Mouse (Mus musculus) liver, embryonic 15.5 days (tissue): ENCODE results near the gene Kif3b. TPM values are rescaled to one million over a fixed set of nuclear protein-coding genes. Genes with fewer than 3 reads are reported as not detected.
A peak's percentile ranks its signal among the peaks of the same experiment; 100 is the strongest.

Experiments used
- ATAC-seq: fragments of 200-750 bp; cut with Nextera tagmentation; 2 replicates; pipeline ENCODE4 v1.8.0; 2017; ENCODE audit warnings: moderate number of reproducible peaks, mild to moderate bottlenecking, moderate library complexity; ENCODE audit not compliant: insufficient read depth
- H3K27ac ChIP-seq: fragments of 300-500 bp; sonication (generic); replicated peaks from 2 replicates; pipeline ENCODE4 v1.5.1; 2015; ENCODE audit warnings: mild to moderate bottlenecking, inconsistent platforms
- H3K27me3 ChIP-seq: fragments of 300-500 bp; sonication (generic); 2 replicates; pipeline ENCODE4 v1.6.1; 2015; ENCODE audit warnings: mild to moderate bottlenecking, inconsistent platforms
- H3K36me3 ChIP-seq: fragments of 300-500 bp; sonication (generic); replicated peaks from 2 replicates; pipeline ENCODE4 v1.6.1; 2015; ENCODE audit warnings: moderate library complexity, mild to moderate bottlenecking, inconsistent platforms
- H3K4me1 ChIP-seq: fragments of 300-500 bp; sonication (generic); replicated peaks from 2 replicates; pipeline ENCODE4 v1.6.1; 2015; ENCODE audit warnings: inconsistent platforms
- H3K4me2 ChIP-seq: fragments of 300-500 bp; sonication (generic); 2 replicates; pipeline ENCODE4 v1.6.1; 2015; ENCODE audit warnings: moderate library complexity, mild to moderate bottlenecking, inconsistent platforms
- H3K4me3 ChIP-seq: fragments of 300-500 bp; sonication (generic); replicated peaks from 2 replicates; pipeline ENCODE4 v1.5.1; 2015; ENCODE audit warnings: mild to moderate bottlenecking, inconsistent platforms
- H3K9ac ChIP-seq: fragments of 300-500 bp; sonication (generic); 2 replicates; pipeline ENCODE4 v1.6.1; 2015; ENCODE audit warnings: moderate library complexity, mild to moderate bottlenecking, inconsistent platforms
- H3K9me3 ChIP-seq: fragments of 300-500 bp; sonication (generic); replicated peaks from 2 replicates; pipeline ENCODE4 v1.6.1; 2016; ENCODE audit warnings: inconsistent platforms
- WGBS: fragments of 180-500 bp; shearing (Covaris S2); methylation state at CpG from one replicate; pipeline ENCODE4 v1.1.7; 2015; ENCODE audit warnings: mixed read lengths; ENCODE audit not compliant: insufficient replicate concordance; 5-methylcytosine and 5-hydroxymethylcytosine counted together
- polyA plus RNA-seq: library from polyadenylated mRNA; unstranded; fragments of >200 nt; fragmentation: Nextera tagmentation; extraction: Ambion mirVana; gene quantifications from 2 replicates; pipeline ENCODE4 v1.2.1, GENCODE M21; 2015

Kif3b gene
- polyA plus RNA-seq, 1 experiment from 2014 or later: 1.4 TPM

- H3K27me3 ChIP-seq: no peaks in the 10 kb centered on the region
- peaks cover 43% of the 10 kb centered on the region for H3K36me3 ChIP-seq
- no peak for ATAC-seq
- no peak overlapping the region for H3K27ac ChIP-seq
- H3K4me3 ChIP-seq: no peak overlapping the region
- no peaks in the 10 kb centered on the region for H3K9me3 ChIP-seq
- no peak overlapping the region for H3K4me2 ChIP-seq
- 85% methylated on average over 2 of the region's 2 CpGs for WGBS
- H3K9ac ChIP-seq: no peak overlapping the region
- H3K4me1 ChIP-seq: peaks cover 8% of the 10 kb centered on the region
Observed at GRCm38 (mm10) chr2:153375380-153375779, 84.2 kb downstream of the Kif3b start.

- Histone ChIP-seq H3K36me3 (peaks cover 70% of the 10 kb centered on the region), H3K27ac (no peak overlapping the region), H3K27me3 (no peaks in the 10 kb centered on the region), H3K9me3 (no peaks in the 10 kb centered on the region), H3K4me1 (peaks cover 8% of the 10 kb centered on the region), H3K4me2 (no peak overlapping the region), H3K4me3 (no peak overlapping the region), H3K9ac (no peak overlapping the region)
- 0 out of 2 replicates have a peak, but pooled peaks have one; percentile 37 for ATAC-seq
- 49% methylated on average over 1 of the region's 1 CpGs for WGBS
Observed at GRCm38 (mm10) chr2:153380479-153380878, 89.3 kb downstream of the Kif3b start.

Other genes with a start within 250 kb of the Kif3b start
- 0.59 and 0.92 TPM in 2 replicates for gene Ccm2l, start 225.5 kb upstream of the Kif3b start, polyA plus RNA-seq
- 11.4 and 12.7 TPM in 2 replicates for gene Hck, start 182.9 kb upstream of the Kif3b start, polyA plus RNA-seq
- 29.6 and 29.7 TPM in 2 replicates for gene Tm9sf4, start 130.1 kb upstream of the Kif3b start, polyA plus RNA-seq
- gene Tspyl3, start 66.0 kb upstream of the Kif3b start, polyA plus RNA-seq: 2.1 and 2.6 TPM in 2 replicates
- 17.1 TPM in 2 replicates for gene Plagl2, start 50.0 kb upstream of the Kif3b start, polyA plus RNA-seq
- 2.6 TPM in 2 replicates for gene Pofut1, start 49.9 kb upstream of the Kif3b start, polyA plus RNA-seq
- gene Asxl1, start 54.4 kb downstream of the Kif3b start, polyA plus RNA-seq: 6.4 and 7.2 TPM in 2 replicates
- gene 4930404H24Rik, start 201.4 kb downstream of the Kif3b start, polyA plus RNA-seq: not detected in 2 replicates
- gene Nol4l, start 238.6 kb downstream of the Kif3b start, polyA plus RNA-seq: 4.7 and 4.9 TPM in 2 replicates